Mouse (Mus musculus): ENCODE results near the gene Cyth3. TPM values are rescaled to one million over a fixed set of nuclear protein-coding genes. Genes with fewer than 3 reads are reported as not detected.

Gene Cyth3
- polyA plus RNA-seq, 1 experiment = 134 TPM

DNA sequence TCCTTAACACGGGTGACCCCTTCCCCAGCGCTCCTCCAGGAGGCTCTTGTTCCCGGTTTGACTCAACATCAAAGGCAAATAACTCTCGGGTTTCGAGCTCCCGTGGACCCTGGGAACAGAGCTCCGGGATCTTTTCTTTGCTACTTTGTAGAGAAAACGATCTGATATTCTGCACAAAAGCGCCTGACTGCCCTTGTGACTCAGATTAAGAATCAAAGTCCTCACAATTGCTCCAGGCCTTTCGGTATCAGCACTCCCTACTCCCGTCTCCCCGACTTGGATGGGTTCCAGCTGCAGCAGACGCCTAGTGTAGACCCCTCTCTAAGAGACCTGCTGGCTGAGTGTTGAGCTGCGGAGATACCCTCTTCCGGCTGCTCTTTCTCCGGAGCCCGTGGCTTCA, 33.1 kb upstream of the Cyth3 start:
- no peaks in the 10 kb centered on the region for H3K4me1 ChIP-seq (ENCODE audit: control insufficient read depth, insufficient read depth, low read length)
- TF ChIP-seq POLR2A (IDR thresholded peaks at IDR 0.05; ENCODE audit: low read depth, low read length) (no peak), CTCF (IDR thresholded peaks at IDR 0.05; ENCODE audit: borderline replicate concordance, insufficient read depth, low read length) (no peak)
- H3K4me3 ChIP-seq (ENCODE audit: insufficient read depth, low read length) = no peak overlapping the region
- H3K27ac ChIP-seq (ENCODE audit: insufficient read depth, low read length) = no peak overlapping the region

DNA sequence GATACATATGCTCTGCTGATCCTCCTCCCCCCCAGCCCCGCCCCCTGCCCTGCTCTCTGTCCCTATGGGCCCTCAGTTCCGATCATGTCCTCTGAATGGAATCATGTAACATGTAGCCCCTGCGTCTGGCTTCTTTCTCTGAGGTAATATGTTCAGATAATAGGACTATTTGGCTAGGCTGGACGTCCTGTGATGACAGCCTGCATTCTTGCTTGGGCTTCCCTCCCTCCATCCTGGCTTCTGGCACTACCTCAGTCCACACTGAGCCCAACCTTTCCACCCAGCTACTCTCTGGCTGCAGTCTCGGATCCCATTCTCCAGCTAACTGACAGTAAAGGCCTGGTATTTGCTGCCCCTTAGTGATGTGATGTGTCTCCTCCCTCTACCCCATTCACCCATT, 29.3 kb upstream of the Cyth3 start:
- H3K4me1 ChIP-seq (ENCODE audit: control insufficient read depth, insufficient read depth, low read length) = no peaks in the 10 kb centered on the region
- H3K27ac ChIP-seq (ENCODE audit: insufficient read depth, low read length) = peak overlapping the region; percentile 62
- no peak overlapping the region for H3K4me3 ChIP-seq (ENCODE audit: insufficient read depth, low read length)
- TF ChIP-seq CTCF (IDR thresholded peaks at IDR 0.05; ENCODE audit: borderline replicate concordance, insufficient read depth, low read length) (no peak), POLR2A (IDR thresholded peaks at IDR 0.05; ENCODE audit: low read depth, low read length) (no peak)

DNA sequence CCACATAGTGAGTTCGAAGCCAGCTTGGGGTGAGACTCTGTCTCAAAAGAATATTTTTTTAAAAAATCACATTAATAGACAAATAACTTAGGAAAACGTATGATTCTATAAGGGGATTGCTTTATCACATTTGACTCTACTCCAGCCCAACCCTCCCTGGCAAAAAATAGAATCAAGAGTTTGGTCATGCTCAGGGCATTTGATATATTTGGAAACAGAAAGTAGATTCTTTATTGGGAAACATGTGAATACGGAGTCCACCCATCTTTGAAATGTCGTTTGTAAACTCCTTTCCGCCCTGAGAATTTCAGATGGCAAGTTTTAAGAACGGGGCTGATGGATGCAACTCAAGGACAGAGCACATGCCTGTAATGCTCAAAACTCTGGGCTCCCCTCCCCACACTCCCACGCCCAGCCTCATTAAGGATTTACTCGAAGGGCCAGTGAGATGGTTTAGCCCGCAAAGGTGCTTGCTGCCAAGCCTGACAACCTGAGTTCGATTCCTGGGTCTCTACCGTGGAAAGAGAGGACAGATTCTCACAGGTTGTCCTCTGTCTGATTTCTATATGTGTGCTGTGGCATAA, 28.6 kb upstream of the Cyth3 start:
- no peak for TF ChIP-seq CTCF (IDR thresholded peaks at IDR 0.05; ENCODE audit: borderline replicate concordance, insufficient read depth, low read length)
- no peak for TF ChIP-seq POLR2A (IDR thresholded peaks at IDR 0.05; ENCODE audit: low read depth, low read length)
- Histone ChIP-seq H3K4me1 (ENCODE audit: control insufficient read depth, insufficient read depth, low read length) (no peaks in the 10 kb centered on the region), H3K27ac (ENCODE audit: insufficient read depth, low read length) (peak overlapping the region; percentile 62), H3K4me3 (ENCODE audit: insufficient read depth, low read length) (no peak overlapping the region)

GRCm38 (mm10) chr5:143594291-143595065, 27.8 kb upstream of the Cyth3 start:
- Histone ChIP-seq H3K4me1 (ENCODE audit: control insufficient read depth, insufficient read depth, low read length) (no peaks in the 10 kb centered on the region), H3K27ac (ENCODE audit: insufficient read depth, low read length) (no peak overlapping the region), H3K4me3 (ENCODE audit: insufficient read depth, low read length) (no peak overlapping the region)
- TF ChIP-seq POLR2A (IDR thresholded peaks at IDR 0.05; ENCODE audit: low read depth, low read length) = no peak
- no peak for TF ChIP-seq CTCF (IDR thresholded peaks at IDR 0.05; ENCODE audit: borderline replicate concordance, insufficient read depth, low read length)

DNA sequence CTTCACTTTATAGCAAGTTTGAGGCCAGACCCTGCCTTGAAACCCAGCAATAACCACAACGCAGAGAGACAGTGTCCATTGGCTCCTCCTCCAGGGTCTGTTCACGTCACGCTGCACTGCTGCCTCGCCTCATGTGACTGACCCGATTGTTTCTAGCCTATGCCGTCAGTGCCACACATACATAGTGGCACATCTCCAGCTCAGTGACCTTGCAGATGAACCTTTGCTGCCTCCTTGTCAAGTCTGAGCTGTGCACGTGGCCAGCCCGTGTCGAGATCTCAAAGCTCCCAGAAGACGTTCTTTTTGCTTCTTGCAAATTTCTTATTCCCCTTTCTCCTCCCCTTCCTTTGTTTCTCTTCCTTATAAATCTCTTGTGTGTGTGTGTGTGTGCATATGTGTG, 20.2 kb upstream of the Cyth3 start:
- H3K4me3 ChIP-seq (ENCODE audit: insufficient read depth, low read length) = no peak overlapping the region
- no peak for TF ChIP-seq CTCF (IDR thresholded peaks at IDR 0.05; ENCODE audit: borderline replicate concordance, insufficient read depth, low read length)
- TF ChIP-seq POLR2A (IDR thresholded peaks at IDR 0.05; ENCODE audit: low read depth, low read length) = no peak
- no peaks in the 10 kb centered on the region for H3K4me1 ChIP-seq (ENCODE audit: control insufficient read depth, insufficient read depth, low read length)
- H3K27ac ChIP-seq (ENCODE audit: insufficient read depth, low read length) = no peak overlapping the region

- Histone ChIP-seq H3K4me3 (ENCODE audit: insufficient read depth, low read length) (no peak overlapping the region), H3K4me1 (ENCODE audit: control insufficient read depth, insufficient read depth, low read length) (no peaks in the 10 kb centered on the region), H3K27ac (ENCODE audit: insufficient read depth, low read length) (no peak overlapping the region)
- TF ChIP-seq POLR2A (IDR thresholded peaks at IDR 0.05; ENCODE audit: low read depth, low read length) (no peak), CTCF (IDR thresholded peaks at IDR 0.05; ENCODE audit: borderline replicate concordance, insufficient read depth, low read length) (no peak)
Observed at GRCm38 (mm10) chr5:143604157-143604774, 18.0 kb upstream of the Cyth3 start.

DNA sequence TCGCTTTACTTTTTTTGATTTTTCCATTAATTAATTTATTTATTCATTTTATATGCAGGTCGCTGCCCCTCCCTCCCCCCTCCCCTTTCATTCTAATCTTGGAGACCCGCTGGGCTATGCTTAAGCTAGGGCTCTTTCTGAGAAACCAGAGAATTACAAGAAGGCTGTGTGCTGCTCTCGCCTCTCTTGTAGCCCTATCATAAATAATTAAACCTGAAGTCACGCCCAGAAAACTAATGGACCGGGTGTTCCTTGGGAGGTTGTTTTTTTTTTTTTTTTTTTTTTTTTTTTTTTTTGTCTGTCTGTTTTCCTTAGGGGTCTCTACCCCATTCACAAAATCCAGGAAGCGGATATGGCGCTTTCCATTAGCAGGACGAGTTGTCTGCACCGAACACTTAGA, 15.5 kb upstream of the Cyth3 start:
- H3K4me3 ChIP-seq (ENCODE audit: insufficient read depth, low read length) = no peak overlapping the region

DNA sequence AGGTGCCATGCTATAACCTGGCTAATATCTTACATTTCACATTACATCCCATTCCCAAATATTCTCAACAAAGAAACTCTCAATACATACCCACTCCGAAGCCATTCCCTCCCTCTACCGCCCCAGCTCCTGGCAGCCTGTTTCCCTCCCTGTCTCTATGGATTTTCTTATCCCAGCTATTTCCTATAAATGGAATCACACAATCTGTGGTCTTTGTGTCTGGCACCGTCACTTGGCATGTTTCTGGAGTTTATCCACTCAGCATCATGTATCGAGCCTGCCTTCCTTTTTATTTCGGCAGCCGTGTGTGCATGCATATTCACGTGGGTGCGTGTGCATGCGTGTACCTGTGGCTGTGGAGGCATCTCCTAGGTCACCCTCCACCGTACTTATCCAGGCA, 14.1 kb upstream of the Cyth3 start:
- TF ChIP-seq POLR2A (IDR thresholded peaks at IDR 0.05; ENCODE audit: low read depth, low read length) (no peak), CTCF (IDR thresholded peaks at IDR 0.05; ENCODE audit: borderline replicate concordance, insufficient read depth, low read length) (no peak)
- Histone ChIP-seq H3K4me1 (ENCODE audit: control insufficient read depth, insufficient read depth, low read length) (no peaks in the 10 kb centered on the region), H3K4me3 (ENCODE audit: insufficient read depth, low read length) (no peak overlapping the region), H3K27ac (ENCODE audit: insufficient read depth, low read length) (no peak overlapping the region)

More for the DNA sequence above, 15.5 kb upstream of the Cyth3 start:
- H3K4me1 ChIP-seq (ENCODE audit: control insufficient read depth, insufficient read depth, low read length) = no peaks in the 10 kb centered on the region
- H3K27ac ChIP-seq (ENCODE audit: insufficient read depth, low read length) = no peak overlapping the region
- no peak for TF ChIP-seq CTCF (IDR thresholded peaks at IDR 0.05; ENCODE audit: borderline replicate concordance, insufficient read depth, low read length)
- TF ChIP-seq POLR2A (IDR thresholded peaks at IDR 0.05; ENCODE audit: low read depth, low read length) = no peak

DNA sequence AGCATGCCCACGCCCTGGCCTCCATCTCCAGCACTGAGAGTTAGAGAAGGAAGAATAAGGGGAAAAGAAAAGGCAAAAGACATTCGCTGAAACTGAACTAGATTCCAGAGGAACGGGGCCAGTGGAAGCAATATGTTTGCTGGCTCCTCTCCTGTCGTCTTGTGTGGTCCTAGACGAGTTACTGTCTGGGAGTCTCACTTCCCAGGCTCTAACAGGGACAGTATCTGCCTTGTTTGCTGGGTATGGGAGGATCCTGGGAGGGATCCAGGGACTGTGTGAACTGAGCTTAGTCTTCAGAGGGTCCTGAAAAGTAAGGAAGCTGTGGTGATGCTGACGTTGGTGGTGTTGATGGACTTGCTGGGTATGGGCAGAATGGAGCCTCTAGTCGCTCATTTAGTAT, 10.3 kb upstream of the Cyth3 start:
- Histone ChIP-seq H3K27ac (ENCODE audit: insufficient read depth, low read length) (no peak overlapping the region), H3K4me1 (ENCODE audit: control insufficient read depth, insufficient read depth, low read length) (no peaks in the 10 kb centered on the region), H3K4me3 (ENCODE audit: insufficient read depth, low read length) (no peak overlapping the region)
- TF ChIP-seq POLR2A (IDR thresholded peaks at IDR 0.05; ENCODE audit: low read depth, low read length) = no peak
- no peak for TF ChIP-seq CTCF (IDR thresholded peaks at IDR 0.05; ENCODE audit: borderline replicate concordance, insufficient read depth, low read length)

GRCm38 (mm10) chr5:143613265-143613664, 9.0 kb upstream of the Cyth3 start:
- Histone ChIP-seq H3K4me3 (ENCODE audit: insufficient read depth, low read length) (no peak overlapping the region), H3K4me1 (ENCODE audit: control insufficient read depth, insufficient read depth, low read length) (no peaks in the 10 kb centered on the region), H3K27ac (ENCODE audit: insufficient read depth, low read length) (no peak overlapping the region)
- TF ChIP-seq POLR2A (IDR thresholded peaks at IDR 0.05; ENCODE audit: low read depth, low read length) (no peak), CTCF (IDR thresholded peaks at IDR 0.05; ENCODE audit: borderline replicate concordance, insufficient read depth, low read length) (no peak)
